Mouse (Mus musculus): ENCODE measurements around the gene Slc38a5. TPM values are rescaled to one million over a fixed set of nuclear protein-coding genes. Genes with fewer than 3 reads are reported as not detected.

Gene Slc38a5
- polyA plus RNA-seq, 1 experiment from 2014 or later = 30.6 TPM

Other genes starting within 250 kb of the Slc38a5 start
- 39.9 and 40.8 TPM in 2 replicates for gene Suv39h1, start 196.4 kb upstream of the Slc38a5 start, polyA plus RNA-seq (2015; fragmentation: Nextera tagmentation; extraction: Ambion mirVana)
- gene Was, start 180.6 kb upstream of the Slc38a5 start, polyA plus RNA-seq (2015; fragmentation: Nextera tagmentation; extraction: Ambion mirVana) = 0.12 and 0.18 TPM in 2 replicates
- gene Wdr13, start 138.2 kb upstream of the Slc38a5 start, polyA plus RNA-seq (2015; fragmentation: Nextera tagmentation; extraction: Ambion mirVana) = 58.5 and 60.9 TPM in 2 replicates
- gene Rbm3, start 125.3 kb upstream of the Slc38a5 start, polyA plus RNA-seq (2015; fragmentation: Nextera tagmentation; extraction: Ambion mirVana) = 336 and 358 TPM in 2 replicates
- gene Tbc1d25, start 95.0 kb upstream of the Slc38a5 start, polyA plus RNA-seq (2015; fragmentation: Nextera tagmentation; extraction: Ambion mirVana) = 19.8 and 21.0 TPM in 2 replicates
- 26.4 and 29.5 TPM in 2 replicates for gene Ebp, start 77.6 kb upstream of the Slc38a5 start, polyA plus RNA-seq (2015; fragmentation: Nextera tagmentation; extraction: Ambion mirVana)
- gene Porcn, start 64.6 kb upstream of the Slc38a5 start, polyA plus RNA-seq (2015; fragmentation: Nextera tagmentation; extraction: Ambion mirVana) = 43.4 and 50.0 TPM in 2 replicates
- gene Ftsj1, start 18.7 kb upstream of the Slc38a5 start, polyA plus RNA-seq (2015; fragmentation: Nextera tagmentation; extraction: Ambion mirVana) = 46.9 and 48.4 TPM in 2 replicates
- not detected in 2 replicates for gene Ssxb10, start 56.3 kb downstream of the Slc38a5 start, polyA plus RNA-seq (2015; fragmentation: Nextera tagmentation; extraction: Ambion mirVana)
- not detected in 2 replicates for gene Ssxb9, start 95.8 kb downstream of the Slc38a5 start, polyA plus RNA-seq (2015; fragmentation: Nextera tagmentation; extraction: Ambion mirVana)
- gene Ssxb1, start 142.2 kb downstream of the Slc38a5 start, polyA plus RNA-seq (2015; fragmentation: Nextera tagmentation; extraction: Ambion mirVana) = not detected in 2 replicates
- gene Ssxb2, start 190.6 kb downstream of the Slc38a5 start, polyA plus RNA-seq (2015; fragmentation: Nextera tagmentation; extraction: Ambion mirVana) = not detected in 2 replicates